Mouse (Mus musculus): ENCODE measurements around the gene Rptor.

- TF ChIP-seq EP300 (IDR thresholded peaks at IDR 0.05; ENCODE audit: low read depth) = no peak
- TF ChIP-seq CTCF (IDR thresholded peaks at IDR 0.05; ENCODE audit: low read depth) = no peak
Measured at GRCm38 (mm10) chr11:119893667-119894236, 291.0 kb downstream of the Rptor start.
